Mouse (Mus musculus) naive thymus-derived CD4-positive, alpha-beta T cell, adult 2 months (primary cell): ENCODE results near the gene Gabra1.

Experiments
- DNase-seq: peaks from one replicate; pipeline ENCODE4 v3.0.0-alpha.2; 2011; ENCODE audit warnings: low read depth

The Gabra1 gene

DNA sequence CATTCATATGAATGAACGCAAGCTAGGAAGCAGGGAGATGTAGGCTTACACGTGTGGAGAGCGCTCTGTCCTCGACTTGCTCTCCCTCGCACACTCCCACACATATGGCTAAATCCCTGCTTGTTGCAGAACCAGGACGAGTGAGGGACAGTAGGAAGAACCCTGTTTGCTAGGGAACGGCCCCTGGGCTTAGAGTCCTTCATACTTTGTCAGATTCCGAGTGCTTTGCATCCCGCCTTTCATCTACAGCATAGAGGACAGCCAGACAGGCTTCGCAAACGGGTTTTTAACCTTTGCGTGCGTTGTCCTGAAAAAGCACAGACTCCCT lies at the start of gene Gabra1:
Gene Gabra1, minus strand, starts transcription at position 106 of the 328 bp plus-strand sequence.
- DNase-seq, result no peak

DNA sequence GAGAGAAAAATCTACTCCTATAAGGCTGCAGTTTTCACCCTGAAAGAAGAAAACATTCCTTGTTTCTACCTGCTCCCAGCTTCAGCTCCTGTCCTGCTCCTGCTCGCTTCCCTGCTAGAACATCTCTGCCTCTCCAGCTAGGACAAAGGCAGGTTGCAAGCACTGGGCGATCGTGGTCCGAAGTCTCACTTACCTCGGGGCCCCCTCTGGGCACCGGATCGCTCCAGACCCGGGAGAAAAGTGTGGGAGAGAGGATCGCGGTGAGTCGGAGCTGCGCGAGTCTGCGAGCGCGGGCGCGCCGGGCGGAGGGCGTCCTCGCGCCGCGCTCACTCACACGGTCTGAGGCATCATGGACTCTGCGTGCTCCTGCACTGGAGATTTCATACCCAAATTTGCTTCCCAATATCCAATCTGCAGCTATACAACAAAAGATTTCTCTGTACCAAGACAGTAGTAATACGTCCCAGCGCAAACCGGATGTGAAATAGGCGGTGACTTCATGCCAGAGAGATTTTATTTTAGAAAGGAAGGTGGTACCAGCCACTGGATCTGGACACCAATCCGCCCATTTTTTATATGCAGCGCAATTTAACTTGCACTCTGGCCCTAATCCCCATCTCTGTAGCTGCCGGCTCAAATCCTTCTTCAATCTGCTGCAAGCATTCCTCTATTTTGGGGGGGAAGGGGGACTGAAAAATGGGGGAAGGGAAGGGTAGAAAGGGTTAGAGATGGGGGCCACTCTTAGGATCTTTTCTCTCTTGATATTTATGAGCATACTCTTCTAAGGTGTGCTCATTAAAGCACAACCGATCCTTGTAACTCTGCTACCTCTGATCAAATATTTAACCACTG lies 531 bp downstream of the Gabra1 start:
- DNase-seq, result no peak

DNA sequence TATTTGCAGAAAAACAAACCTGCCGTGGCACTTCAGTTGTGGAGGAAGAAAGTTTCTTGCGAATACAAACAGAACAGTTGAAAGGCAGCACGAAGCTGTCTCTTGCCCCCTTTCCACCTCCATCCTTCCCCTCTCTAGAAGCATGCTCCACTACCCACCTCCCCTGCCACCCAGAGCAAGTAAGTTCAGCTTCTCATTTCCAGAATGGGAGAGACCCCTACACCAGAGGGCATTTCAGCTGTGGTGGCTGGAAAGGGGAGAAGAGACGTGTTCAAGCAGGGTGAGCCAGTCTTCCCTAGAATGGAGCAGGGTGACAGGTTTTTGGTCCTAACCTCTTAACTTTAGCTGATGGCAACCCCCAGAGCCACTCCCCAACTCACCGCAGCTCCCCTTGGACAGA lies 1.3 kb downstream of the Gabra1 start:
- no peak for DNase-seq

DNA sequence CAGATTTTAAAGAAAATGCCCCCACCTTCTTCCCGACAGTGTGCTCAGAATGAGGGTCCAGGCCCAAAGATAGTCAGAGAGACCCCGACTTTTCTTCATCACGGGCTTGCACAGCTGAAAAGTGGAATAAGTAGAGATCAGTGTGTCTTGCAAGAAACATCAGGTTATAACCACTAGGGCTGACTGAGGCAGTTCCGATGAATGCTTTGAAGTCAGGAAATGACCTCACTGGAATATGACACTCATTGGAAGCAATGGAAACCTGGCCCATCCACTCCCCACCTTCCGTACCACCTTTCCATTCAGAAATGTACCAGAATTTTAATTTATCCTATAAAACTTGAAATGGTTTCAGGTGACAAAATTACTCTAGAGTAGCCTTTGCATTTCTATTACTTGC lies 3.2 kb downstream of the Gabra1 start:
- DNase-seq, result no peak

DNA sequence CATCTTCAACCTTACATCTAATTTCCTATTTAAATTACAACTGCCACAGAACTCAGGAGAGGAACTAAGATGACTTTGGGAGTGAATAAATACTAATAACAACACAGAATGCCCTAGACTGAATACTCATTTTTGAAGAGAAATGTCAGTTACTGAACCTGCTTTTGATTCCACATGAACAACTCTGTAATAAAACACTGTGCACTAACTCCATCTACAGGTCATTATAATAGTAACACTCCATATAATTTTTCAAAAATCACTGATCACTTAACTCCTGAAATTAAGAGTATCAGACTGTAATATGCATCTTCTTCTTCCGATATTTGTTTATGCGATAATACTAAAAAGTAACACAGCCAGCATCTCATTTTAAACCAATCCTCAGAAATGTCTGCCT lies 4.4 kb downstream of the Gabra1 start:
- no peak for DNase-seq

DNA sequence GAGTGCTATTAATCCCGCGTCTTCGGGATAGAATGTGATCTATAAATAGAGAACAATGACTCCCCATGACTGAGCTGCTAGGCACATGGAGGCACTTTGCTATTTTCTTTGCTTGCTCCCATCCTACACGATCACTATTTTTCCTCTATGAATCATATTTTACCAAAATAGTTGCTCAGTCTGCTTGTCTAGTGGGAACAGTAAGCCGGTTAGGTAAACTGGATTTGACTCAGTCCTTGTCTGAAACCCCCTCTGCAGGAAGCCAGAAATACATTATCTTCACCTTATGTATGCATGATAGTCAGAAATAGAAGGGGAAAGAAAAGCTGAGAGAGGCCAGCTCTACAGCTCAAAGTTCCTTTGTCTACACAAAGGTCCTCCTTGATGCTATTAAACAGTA lies 31.3 kb downstream of the Gabra1 start:
- DNase-seq, result no peak

DNA sequence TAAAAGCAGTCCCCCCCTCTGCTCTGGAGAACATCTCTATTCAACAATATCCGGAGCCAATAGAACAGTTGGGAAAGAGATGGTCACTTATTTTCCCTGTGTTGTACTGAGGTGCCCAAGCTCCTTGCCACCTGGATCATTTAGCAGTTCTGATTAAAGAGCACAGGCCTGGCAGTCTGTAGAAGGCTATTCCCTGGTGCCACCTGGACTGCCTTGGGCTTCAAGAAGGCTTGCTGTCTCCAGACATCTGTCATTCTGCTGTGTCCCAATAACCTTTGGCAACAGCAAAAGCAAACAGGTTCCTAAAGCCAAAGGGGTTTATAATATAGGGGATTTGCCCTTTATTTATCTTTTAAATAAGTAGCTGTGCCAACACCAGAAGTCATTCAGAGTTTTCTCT lies 65.8 kb downstream of the Gabra1 start:
- no peak for DNase-seq

DNA sequence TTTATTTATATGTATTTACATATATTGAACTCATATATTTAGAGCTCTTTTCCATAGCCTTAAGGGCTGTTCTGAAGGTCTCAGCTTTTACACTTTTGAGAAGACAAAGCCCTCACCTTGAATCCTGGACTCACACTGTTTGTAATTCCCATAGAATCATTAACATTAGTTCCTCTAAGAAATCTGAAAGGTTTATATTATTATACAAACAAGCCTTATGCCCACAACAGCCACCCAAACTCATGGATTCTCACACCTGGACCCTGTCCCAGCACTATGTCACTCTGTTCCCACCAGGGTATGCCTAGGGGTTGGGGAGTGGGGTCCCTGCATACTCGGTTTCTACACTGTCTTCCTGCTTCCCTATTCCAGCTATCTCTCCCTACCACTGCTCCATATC lies 72.7 kb downstream of the Gabra1 start:
- no peak for DNase-seq

DNA sequence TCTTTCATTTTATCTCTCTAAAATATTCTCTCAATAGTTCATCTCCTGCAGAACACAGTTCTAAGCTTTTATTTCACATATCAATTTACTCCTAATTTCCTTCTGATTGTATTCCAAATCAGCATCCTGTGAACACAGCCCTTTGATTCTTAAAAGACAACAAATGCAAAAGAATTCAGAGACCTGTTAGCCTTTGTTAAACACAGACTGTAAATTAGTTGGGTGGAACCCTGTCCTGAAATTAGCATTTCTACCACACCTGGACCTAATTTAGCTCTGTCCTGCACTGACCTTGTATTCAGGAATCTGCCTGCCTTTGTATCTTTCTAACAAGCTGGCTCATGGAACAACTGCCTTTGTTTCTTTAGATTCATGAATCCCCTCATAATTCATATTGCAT lies 73.1 kb downstream of the Gabra1 start:
- DNase-seq, result no peak

DNA sequence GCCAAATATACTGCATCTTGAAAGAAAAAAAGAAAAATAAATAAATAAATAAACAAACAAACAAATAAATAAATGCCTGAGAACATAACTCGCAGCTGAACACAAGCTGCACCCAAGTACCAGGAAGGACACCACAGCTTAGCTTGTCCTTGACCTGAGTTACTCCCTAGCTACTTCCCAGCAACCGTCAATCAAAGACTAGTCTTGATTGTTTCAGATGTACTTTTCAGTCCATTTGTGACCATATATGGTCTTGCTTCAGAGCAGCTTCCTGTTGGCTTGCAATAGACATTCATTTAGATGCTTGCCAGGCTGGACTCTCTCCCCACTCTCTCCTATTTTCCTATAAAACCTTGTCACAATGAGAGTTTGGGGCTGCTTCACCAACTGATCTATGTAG lies 87.2 kb downstream of the Gabra1 start:
- DNase-seq, result no peak
